Mouse (Mus musculus): ENCODE measurements around the gene Med27. TPM values are rescaled to one million over a fixed set of nuclear protein-coding genes. Genes with fewer than 3 reads are reported as not detected.

The Med27 gene
- polyA plus RNA-seq, 1 experiment from 2014 or later = 57.1 TPM

Small RNAs within 50 kb of the gene (microRNA-seq; reads per million reads assigned to microRNA genes)
- gene Mir133c = not detected

Other genes starting within 250 kb of the Med27 start
- gene Setx, start 222.6 kb upstream of the Med27 start, polyA plus RNA-seq (2014; fragmentation: Nextera tagmentation; extraction: Ambion mirVana) = 10.6 and 18.5 TPM in 2 replicates
- 3.2 and 4.3 TPM in 2 replicates for gene Ntng2, start 93.8 kb upstream of the Med27 start, polyA plus RNA-seq (2014; fragmentation: Nextera tagmentation; extraction: Ambion mirVana)